Mouse (Mus musculus) embryonic facial prominence, embryonic 11.5 days (tissue): ENCODE results near the gene Gm17545. TPM values are rescaled to one million over a fixed set of nuclear protein-coding genes. Genes with fewer than 3 reads are reported as not detected.

Experiments
- ATAC-seq: fragments of 200-750 bp; cut with Nextera tagmentation; replicated peaks from 2 replicates; pipeline ENCODE4 v1.8.0; 2017; ENCODE audit warnings: low read depth; ENCODE audit not compliant: insufficient number of reproducible peaks, low FRiP score, low TSS enrichment
- DNase-seq: peaks from one replicate; pipeline ENCODE4 v3.0.0-alpha.2; 2015; ENCODE audit warnings: low spot score
- H3K27ac ChIP-seq: fragments of 300-500 bp; sonication (generic); replicated peaks from 2 replicates; pipeline ENCODE4 v1.5.1; 2014; ENCODE audit warnings: mild to moderate bottlenecking, low read depth, low read length, control low read depth
- H3K27me3 ChIP-seq: fragments of 300-500 bp; sonication (generic); 2 replicates; pipeline ENCODE4 v1.6.1; 2014; ENCODE audit warnings: mild to moderate bottlenecking, low read length, moderate library complexity, mixed read lengths; ENCODE audit not compliant: control insufficient read depth, insufficient read depth
- H3K36me3 ChIP-seq: fragments of 300-500 bp; sonication (generic); replicated peaks from 2 replicates; pipeline ENCODE4 v1.6.1; 2014; ENCODE audit warnings: low read depth, mild to moderate bottlenecking, low read length, moderate library complexity, mixed read lengths; ENCODE audit not compliant: control insufficient read depth, insufficient read depth
- H3K4me1 ChIP-seq: fragments of 300-500 bp; sonication (generic); 2 replicates; pipeline ENCODE4 v1.6.1; 2014; ENCODE audit warnings: low read length, mixed read lengths; ENCODE audit not compliant: control insufficient read depth, insufficient read depth
- H3K4me2 ChIP-seq: fragments of 300-500 bp; sonication (generic); 2 replicates; pipeline ENCODE4 v1.6.1; 2014; ENCODE audit warnings: low read depth, mild to moderate bottlenecking, control low read depth, low read length, moderate library complexity
- H3K4me3 ChIP-seq: fragments of 300-500 bp; sonication (generic); 2 replicates; pipeline ENCODE4 v1.5.1; 2014; ENCODE audit warnings: low read depth, low read length, control low read depth
- H3K9ac ChIP-seq: fragments of 300-500 bp; sonication (generic); replicated peaks from 2 replicates; pipeline ENCODE4 v1.6.1; 2014; ENCODE audit warnings: mild to moderate bottlenecking, control low read depth, low read length
- H3K9me3 ChIP-seq: fragments of 300-500 bp; sonication (generic); replicated peaks from 2 replicates; pipeline ENCODE4 v1.6.1; 2016; ENCODE audit warnings: mild to moderate bottlenecking, low read length, inconsistent platforms, mixed read lengths; ENCODE audit not compliant: control insufficient read depth
- WGBS: fragments of 180-500 bp; shearing (Covaris S2); extraction: QIAGEN DNeasy Blood & Tissue Kit; methylation state at CpG from one replicate; pipeline ENCODE4 v1.1.7; 2014; 5-methylcytosine and 5-hydroxymethylcytosine counted together
- polyA plus RNA-seq: library from polyadenylated mRNA; unstranded; fragments of >200 nt; fragmentation: Nextera tagmentation; extraction: Ambion mirVana; gene quantifications from 2 replicates; pipeline ENCODE4 v1.2.1, GENCODE M21; 2014

Gene Gm17545
- polyA plus RNA-seq, 1 experiment from 2014 or later, result not detected

- Histone ChIP-seq H3K36me3 (no peaks in the 10 kb centered on the region), H3K4me1 (no peaks in the 10 kb centered on the region), H3K9ac (no peak overlapping the region), H3K4me3 (no peak overlapping the region), H3K27ac (no peak overlapping the region), H3K4me2 (no peak overlapping the region), H3K9me3 (no peaks in the 10 kb centered on the region), H3K27me3 (no peaks in the 10 kb centered on the region)
- ATAC-seq (no peak), DNase-seq (no peak)
- WGBS, result 91% methylated on average over 8 of the region's 8 CpGs
These were observed 29.9 kb downstream of the Gm17545 start for GRCm38 (mm10) chr9:22483866-22484561.

GRCm38 (mm10) chr9:22484562-22485308 lies 30.6 kb downstream of the Gm17545 start:
- Histone ChIP-seq H3K27ac (no peak overlapping the region), H3K4me1 (no peaks in the 10 kb centered on the region), H3K4me2 (no peak overlapping the region), H3K9ac (no peak overlapping the region), H3K9me3 (no peaks in the 10 kb centered on the region), H3K4me3 (no peak overlapping the region), H3K27me3 (no peaks in the 10 kb centered on the region), H3K36me3 (no peaks in the 10 kb centered on the region)
- 81% methylated on average over 12 of the region's 12 CpGs for WGBS
- ATAC-seq, result no peak
- no peak for DNase-seq

GRCm38 (mm10) chr9:22486211-22486610 lies 32.1 kb downstream of the Gm17545 start:
- Histone ChIP-seq H3K9me3 (no peaks in the 10 kb centered on the region), H3K4me2 (no peak overlapping the region), H3K27ac (no peak overlapping the region), H3K27me3 (no peaks in the 10 kb centered on the region), H3K36me3 (no peaks in the 10 kb centered on the region), H3K4me3 (no peak overlapping the region), H3K4me1 (no peaks in the 10 kb centered on the region), H3K9ac (no peak overlapping the region)
- ATAC-seq (no peak), DNase-seq (no peak)
- 85% methylated on average over 7 of the region's 7 CpGs for WGBS

- no peaks in the 10 kb centered on the region for H3K4me1 ChIP-seq
- no peak for ATAC-seq
- no peak overlapping the region for H3K4me2 ChIP-seq
- WGBS, result 59% methylated on average over 9 of the region's 9 CpGs
- no peaks in the 10 kb centered on the region for H3K9me3 ChIP-seq
- H3K36me3 ChIP-seq, result no peaks in the 10 kb centered on the region
- DNase-seq, result no peak
- no peak overlapping the region for H3K27ac ChIP-seq
- H3K4me3 ChIP-seq, result no peak overlapping the region
- no peaks in the 10 kb centered on the region for H3K27me3 ChIP-seq
- no peak overlapping the region for H3K9ac ChIP-seq
These were observed 34.9 kb downstream of the Gm17545 start for GRCm38 (mm10) chr9:22488963-22489362.

- no peak for ATAC-seq
- no peak overlapping the region for H3K27ac ChIP-seq
- no peaks in the 10 kb centered on the region for H3K4me1 ChIP-seq
- H3K9me3 ChIP-seq, result no peaks in the 10 kb centered on the region
- no peak overlapping the region for H3K4me2 ChIP-seq
- no peak overlapping the region for H3K4me3 ChIP-seq
- H3K9ac ChIP-seq, result no peak overlapping the region
- WGBS, result 87% methylated on average over 9 of the region's 9 CpGs
- H3K27me3 ChIP-seq, result no peaks in the 10 kb centered on the region
- H3K36me3 ChIP-seq, result no peaks in the 10 kb centered on the region
- no peak for DNase-seq
These were observed 40.2 kb downstream of the Gm17545 start for GRCm38 (mm10) chr9:22494203-22494807.

- no peak overlapping the region for H3K27ac ChIP-seq
- ATAC-seq, result no peak
- H3K4me1 ChIP-seq, result no peaks in the 10 kb centered on the region
- no peak overlapping the region for H3K4me3 ChIP-seq
- H3K27me3 ChIP-seq, result no peaks in the 10 kb centered on the region
- DNase-seq, result no peak
- H3K36me3 ChIP-seq, result no peaks in the 10 kb centered on the region
- H3K9ac ChIP-seq, result no peak overlapping the region
- no peaks in the 10 kb centered on the region for H3K9me3 ChIP-seq
- H3K4me2 ChIP-seq, result no peak overlapping the region
- WGBS, result 90% methylated on average over 2 of the region's 2 CpGs
These were observed 41.0 kb downstream of the Gm17545 start for GRCm38 (mm10) chr9:22495133-22495532.

GRCm38 (mm10) chr9:22497021-22497767 lies 43.1 kb downstream of the Gm17545 start:
- Histone ChIP-seq H3K4me3 (no peak overlapping the region), H3K9me3 (no peaks in the 10 kb centered on the region), H3K4me1 (no peaks in the 10 kb centered on the region), H3K9ac (no peak overlapping the region), H3K4me2 (no peak overlapping the region), H3K36me3 (no peaks in the 10 kb centered on the region), H3K27ac (no peak overlapping the region), H3K27me3 (no peaks in the 10 kb centered on the region)
- ATAC-seq, result no peak
- no peak for DNase-seq
- 82% methylated on average over 6 of the region's 6 CpGs for whole genome bisulfite sequencing
